Mouse (Mus musculus): ENCODE measurements around the gene Cdkal1.

GRCm38 (mm10) chr13:29901641-29902040, 46.2 kb upstream of the Cdkal1 start:
- TF ChIP-seq CTCF (IDR thresholded peaks at IDR 0.05; ENCODE audit: extremely low read depth, insufficient read depth, low read length) (no peak), POLR2A (IDR thresholded peaks at IDR 0.05; ENCODE audit: extremely low read depth, insufficient read depth, low read length) (no peak)
